Mouse (Mus musculus) heart, adult 11 months (tissue): Measurements from ENCODE around the gene Gsx2.

Experiments used
- DNase-seq: peaks from one replicate; pipeline ENCODE4 v3.0.0; 2022

Gsx2 gene

GRCm38 (mm10) chr5:75075383-75075941 lies at the start of gene Gsx2:
Gene Gsx2 (plus strand): TSS chr5:75075601.
- peak; percentile 79 for DNase-seq

GRCm38 (mm10) chr5:75035475-75035874 lies 39.9 kb upstream of the Gsx2 start:
- DNase-seq, result no peak

- DNase-seq, result peak; percentile 58
Measured at GRCm38 (mm10) chr5:75039307-75039706, 36.1 kb upstream of the Gsx2 start.

- peak; percentile 80 for DNase-seq
Measured at GRCm38 (mm10) chr5:75043011-75043445, 32.4 kb upstream of the Gsx2 start.

GRCm38 (mm10) chr5:75043621-75044301 lies 31.6 kb upstream of the Gsx2 start:
- peak; percentile 97 for DNase-seq

- peak; percentile 100 for DNase-seq
Measured at GRCm38 (mm10) chr5:75044310-75044904, 31.0 kb upstream of the Gsx2 start, which contains the start of gene Chic2. Gene Chic2 (minus strand): TSS chr5:75044774.

- DNase-seq, result peak; percentile 78
Measured at GRCm38 (mm10) chr5:75045371-75045770, 30.0 kb upstream of the Gsx2 start.

GRCm38 (mm10) chr5:75046681-75047321 lies 28.6 kb upstream of the Gsx2 start:
- peak; percentile 97 for DNase-seq

- DNase-seq, result peak; percentile 31
Measured at GRCm38 (mm10) chr5:75051109-75051508, 24.3 kb upstream of the Gsx2 start.

- DNase-seq, result peak; percentile 61
Measured at GRCm38 (mm10) chr5:75063177-75063576, 12.2 kb upstream of the Gsx2 start.

GRCm38 (mm10) chr5:75066715-75067114 lies 8.7 kb upstream of the Gsx2 start:
- DNase-seq, result peak; percentile 86

GRCm38 (mm10) chr5:75067125-75067756 lies 8.2 kb upstream of the Gsx2 start:
- peak; percentile 92 for DNase-seq

- DNase-seq, result peak; percentile 64
Measured at GRCm38 (mm10) chr5:75070132-75070531, 5.3 kb upstream of the Gsx2 start.

- peak; percentile 82 for DNase-seq
Measured at GRCm38 (mm10) chr5:75070656-75071375, 4.6 kb upstream of the Gsx2 start.

GRCm38 (mm10) chr5:75071951-75072350 lies 3.5 kb upstream of the Gsx2 start:
- peak; percentile 56 for DNase-seq

- DNase-seq, result no peak
Measured at GRCm38 (mm10) chr5:75072532-75072931, 2.9 kb upstream of the Gsx2 start.

GRCm38 (mm10) chr5:75073167-75073566 lies 2.2 kb upstream of the Gsx2 start:
- DNase-seq, result no peak

GRCm38 (mm10) chr5:75073684-75074083 lies 1.7 kb upstream of the Gsx2 start:
- DNase-seq, result no peak

GRCm38 (mm10) chr5:75074132-75074531 lies 1.3 kb upstream of the Gsx2 start:
- peak; percentile 40 for DNase-seq

- peak; percentile 50 for DNase-seq
Measured at GRCm38 (mm10) chr5:75074537-75075382, 641 bp upstream of the Gsx2 start.

GRCm38 (mm10) chr5:75076326-75077050 lies 1.1 kb downstream of the Gsx2 start:
- DNase-seq, result peak; percentile 23
